Mouse (Mus musculus): ENCODE results near the gene Thbs1. TPM values are rescaled to one million over a fixed set of nuclear protein-coding genes. Genes with fewer than 3 reads are reported as not detected.

Gene Thbs1
- polyA plus RNA-seq, 1 experiment = 0.07 TPM

- Histone ChIP-seq H3K36me3 (ENCODE audit: control insufficient read depth) (no peaks in the 10 kb centered on the region), H3K9me3 (ENCODE audit: control insufficient read depth, low read length) (no peaks in the 10 kb centered on the region; the same call in none of the 2 replicates), H3K27me3 (ENCODE audit: control insufficient read depth) (no peaks in the 10 kb centered on the region), H3K4me3 (replicated peaks) (no peak overlapping the region), H3K4me1 (ENCODE audit: control insufficient read depth) (no peaks in the 10 kb centered on the region)
- no peak for TF ChIP-seq TAL1 (IDR thresholded peaks at IDR 0.05; ENCODE audit: low read length)
- TF ChIP-seq GATA1 (IDR thresholded peaks at IDR 0.05; ENCODE audit: low read length) = no peak
Observed at GRCm38 (mm10) chr2:118174558-118175383, 63.1 kb downstream of the Thbs1 start.

Other genes with a start within 250 kb of the Thbs1 start
- gene Fsip1, start 145.1 kb downstream of the Thbs1 start, polyA plus RNA-seq (2012) = not detected in 2 replicates

Measured in erythroblast, embryonic 14.5 days (primary cell).